Mouse (Mus musculus): Measurements from ENCODE around the gene Ccl28. TPM values are rescaled to one million over a fixed set of nuclear protein-coding genes. Genes with fewer than 3 reads are reported as not detected.
"Not testable (repeated sequence)": the region's sequence is repeated elsewhere in the genome, so short reads cannot be mapped to it uniquely, and the experiment has no call there.

Gene Ccl28
- polyA plus RNA-seq, 1 experiment from 2014 or later = 0.44 TPM

DNA sequence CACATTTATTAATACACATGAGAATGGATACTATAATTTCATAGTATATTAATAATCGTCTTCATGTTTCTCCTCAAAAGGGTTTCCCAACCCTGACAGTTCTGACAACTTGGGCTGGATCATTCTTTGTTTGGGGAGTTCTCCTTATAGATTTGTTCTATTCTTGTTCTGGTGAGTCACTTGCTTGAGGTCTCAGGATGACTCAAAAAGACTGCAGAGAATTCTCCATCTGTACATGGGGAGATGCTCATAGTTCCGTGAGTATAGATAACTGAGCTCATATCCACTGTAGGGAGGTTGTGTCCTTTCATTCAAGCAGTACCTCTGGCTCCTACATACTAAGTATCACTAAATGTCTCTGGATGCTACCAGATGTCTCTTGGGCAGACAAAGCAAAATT, 31.1 kb downstream of the Ccl28 start:
- WGBS = 90% methylated on average over 2 of the region's 2 CpGs
- no peak overlapping the region for H3K9ac ChIP-seq
- no peak for ATAC-seq
- no peaks in the 10 kb centered on the region for H3K9me3 ChIP-seq (replicated peaks)
- H3K27ac ChIP-seq = no peak overlapping the region
- H3K4me3 ChIP-seq = no peak overlapping the region
- H3K27me3 ChIP-seq = no peaks in the 10 kb centered on the region
- no peaks in the 10 kb centered on the region for H3K36me3 ChIP-seq (ENCODE audit: poor library complexity, severe bottlenecking)
- no peak overlapping the region for H3K4me2 ChIP-seq
- no peaks in the 10 kb centered on the region for H3K4me1 ChIP-seq

- no peak overlapping the region for H3K4me2 ChIP-seq
- no peak overlapping the region for H3K9ac ChIP-seq
- 85% methylated on average over 2 of the region's 2 CpGs for WGBS
- H3K27ac ChIP-seq = no peak overlapping the region
- H3K4me1 ChIP-seq = no peaks in the 10 kb centered on the region
- ATAC-seq = no peak
- H3K36me3 ChIP-seq (ENCODE audit: poor library complexity, severe bottlenecking) = no peaks in the 10 kb centered on the region
- no peak overlapping the region for H3K4me3 ChIP-seq
- H3K27me3 ChIP-seq = no peaks in the 10 kb centered on the region
- no peaks in the 10 kb centered on the region for H3K9me3 ChIP-seq (replicated peaks)
These were observed 32.6 kb downstream of the Ccl28 start for GRCm38 (mm10) chr13:119656246-119656645.

GRCm38 (mm10) chr13:119656846-119657416, 33.3 kb downstream of the Ccl28 start:
- Histone ChIP-seq H3K27me3 (no peaks in the 10 kb centered on the region), H3K9me3 (replicated peaks) (no peaks in the 10 kb centered on the region), H3K4me2 (no peak overlapping the region), H3K9ac (no peak overlapping the region), H3K4me3 (no peak overlapping the region), H3K36me3 (ENCODE audit: poor library complexity, severe bottlenecking) (no peaks in the 10 kb centered on the region), H3K4me1 (no peaks in the 10 kb centered on the region), H3K27ac (no peak overlapping the region)
- no peak for ATAC-seq
- 87% methylated on average over 6 of the region's 6 CpGs for WGBS

GRCm38 (mm10) chr13:119661420-119661819, 37.8 kb downstream of the Ccl28 start:
- H3K9ac ChIP-seq; H3K4me3 ChIP-seq; H3K4me2 ChIP-seq; H3K9me3 ChIP-seq (replicated peaks); H3K27ac ChIP-seq; H3K4me1 ChIP-seq; H3K36me3 ChIP-seq (ENCODE audit: poor library complexity, severe bottlenecking); ATAC-seq; H3K27me3 ChIP-seq: not testable (repeated sequence)
- WGBS = 67% methylated on average over 7 of the region's 9 CpGs

DNA sequence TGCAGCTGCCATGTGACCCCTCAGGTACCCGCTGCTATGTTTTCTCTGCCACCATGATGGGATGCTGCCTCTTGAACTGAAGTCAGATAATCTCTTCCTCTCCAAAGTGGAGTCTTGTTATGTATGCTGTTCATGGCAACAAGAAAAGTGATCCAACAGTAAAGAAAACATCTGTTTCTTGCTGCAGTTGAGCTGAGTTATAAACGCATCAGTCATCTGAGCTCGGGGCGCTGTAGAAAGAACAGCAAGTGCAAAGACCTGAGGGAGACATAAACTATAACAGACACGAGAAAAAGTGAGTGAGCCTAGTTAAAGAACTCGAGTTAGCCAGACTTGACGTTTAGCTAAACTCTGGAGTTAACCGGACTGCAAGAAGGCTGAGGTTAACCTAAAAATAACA, 55.2 kb downstream of the Ccl28 start:
- Histone ChIP-seq H3K27ac (no peak overlapping the region), H3K36me3 (ENCODE audit: poor library complexity, severe bottlenecking) (no peaks in the 10 kb centered on the region), H3K9me3 (replicated peaks) (no peaks in the 10 kb centered on the region), H3K4me1 (no peaks in the 10 kb centered on the region), H3K9ac (no peak overlapping the region), H3K4me3 (no peak overlapping the region), H3K4me2 (no peak overlapping the region), H3K27me3 (no peaks in the 10 kb centered on the region)
- WGBS = 89% methylated on average over 8 of the region's 8 CpGs
- no peak for ATAC-seq

DNA sequence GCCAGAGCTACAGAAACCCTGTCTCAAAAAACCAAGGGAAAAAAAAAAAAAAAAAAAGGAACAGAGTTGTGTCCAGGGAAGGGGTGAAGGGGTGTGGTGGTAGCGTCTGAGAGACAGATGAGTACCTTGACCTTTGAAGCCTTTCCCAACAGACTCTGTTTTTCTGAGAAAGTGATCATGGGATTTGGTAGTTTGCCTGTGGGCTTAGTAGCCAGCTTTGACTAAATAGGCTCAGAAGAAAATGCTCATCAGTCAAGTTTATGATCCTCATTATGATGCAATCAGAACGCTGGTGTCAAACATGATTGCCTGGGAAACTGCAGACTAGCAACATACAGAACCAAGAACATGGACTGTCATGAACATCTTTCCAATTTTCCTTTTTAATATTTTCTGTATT, 56.1 kb downstream of the Ccl28 start:
- Histone ChIP-seq H3K9ac (no peak overlapping the region), H3K4me2 (no peak overlapping the region), H3K4me1 (no peaks in the 10 kb centered on the region), H3K36me3 (ENCODE audit: poor library complexity, severe bottlenecking) (no peaks in the 10 kb centered on the region), H3K27ac (no peak overlapping the region), H3K27me3 (no peaks in the 10 kb centered on the region), H3K4me3 (no peak overlapping the region), H3K9me3 (replicated peaks) (no peaks in the 10 kb centered on the region)
- no peak for ATAC-seq
- 83% methylated on average over 2 of the region's 2 CpGs for WGBS

GRCm38 (mm10) chr13:119681161-119681560, 57.5 kb downstream of the Ccl28 start:
- H3K36me3 ChIP-seq (ENCODE audit: poor library complexity, severe bottlenecking) = no peaks in the 10 kb centered on the region
- WGBS = 70% methylated on average over 3 of the region's 3 CpGs
- no peak overlapping the region for H3K4me2 ChIP-seq
- H3K9ac ChIP-seq = no peak overlapping the region
- no peaks in the 10 kb centered on the region for H3K27me3 ChIP-seq
- no peak overlapping the region for H3K4me3 ChIP-seq
- ATAC-seq = no peak
- no peak overlapping the region for H3K27ac ChIP-seq
- no peaks in the 10 kb centered on the region for H3K9me3 ChIP-seq (replicated peaks)
- H3K4me1 ChIP-seq = no peaks in the 10 kb centered on the region

DNA sequence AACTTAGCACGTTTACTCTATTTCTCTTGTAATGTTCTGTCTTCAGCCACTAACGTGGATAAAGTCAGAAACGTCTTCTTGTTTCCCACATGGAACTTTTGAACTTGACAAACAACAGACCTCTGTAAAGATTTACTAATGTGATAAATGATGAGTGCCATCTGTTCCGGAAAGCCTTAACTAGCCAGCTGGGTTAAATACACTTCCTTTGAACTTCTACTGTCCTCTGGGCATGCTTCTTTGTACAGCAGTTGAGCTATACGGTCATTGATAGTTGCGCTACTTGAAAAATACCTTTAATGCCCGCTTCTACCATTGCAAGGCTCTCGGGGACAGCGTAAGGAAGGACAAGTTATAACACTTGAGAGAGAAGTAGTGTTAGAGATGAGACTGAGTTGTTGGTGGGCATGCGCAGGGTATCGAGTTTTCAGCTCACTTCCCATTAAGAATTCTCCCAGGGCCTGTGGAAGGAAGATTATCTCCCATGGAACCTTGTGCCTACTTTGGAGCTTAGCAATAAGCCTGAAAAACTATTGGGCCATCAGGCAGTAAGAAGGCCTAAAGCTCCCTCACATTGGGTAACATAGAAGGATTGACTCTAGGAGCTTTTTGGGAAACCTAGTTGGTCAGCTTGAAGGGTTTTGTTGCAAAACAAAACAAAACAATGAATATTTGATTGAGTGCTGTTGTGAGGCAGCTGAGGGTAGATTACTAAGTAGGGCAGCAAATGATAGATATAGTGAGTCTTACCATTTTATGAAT, 61.0 kb downstream of the Ccl28 start:
- Histone ChIP-seq H3K4me2 (no peak overlapping the region), H3K4me1 (peaks cover 9% of the 10 kb centered on the region), H3K9ac (no peak overlapping the region), H3K27ac (no peak overlapping the region), H3K4me3 (no peak overlapping the region), H3K36me3 (ENCODE audit: poor library complexity, severe bottlenecking) (no peaks in the 10 kb centered on the region), H3K27me3 (no peaks in the 10 kb centered on the region), H3K9me3 (replicated peaks) (no peaks in the 10 kb centered on the region)
- ATAC-seq = no peak
- WGBS = 90% methylated on average over 11 of the region's 11 CpGs

DNA sequence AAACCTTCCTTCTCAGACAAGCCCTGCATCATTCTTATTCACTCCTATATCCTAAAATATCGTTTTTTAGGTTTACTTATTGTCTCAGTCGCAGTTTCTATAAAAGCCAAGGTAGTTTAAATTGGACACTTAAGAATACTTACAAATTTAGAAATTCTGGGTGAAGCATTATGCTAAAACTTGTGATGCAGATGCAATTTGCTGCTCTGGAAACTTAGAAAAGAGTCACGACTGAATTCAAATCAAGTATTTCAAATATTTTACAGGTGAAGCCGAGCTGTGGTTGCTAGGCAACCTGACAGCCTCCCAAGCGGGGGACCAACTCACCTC, 66.1 kb downstream of the Ccl28 start:
- 3% methylated on average over 5 of the region's 5 CpGs for WGBS
- no peaks in the 10 kb centered on the region for H3K9me3 ChIP-seq (replicated peaks)
- H3K4me1 ChIP-seq = peaks cover 41% of the 10 kb centered on the region
- peaks cover 5% of the 10 kb centered on the region; the same call in 1 of the 2 replicates for H3K36me3 ChIP-seq (ENCODE audit: poor library complexity, severe bottlenecking)
- H3K4me2 ChIP-seq = peak overlapping the region; percentile 54
- H3K27ac ChIP-seq = peak overlapping the region; percentile 83; the same call in 1 of the 2 replicates
- no peaks in the 10 kb centered on the region for H3K27me3 ChIP-seq
- H3K4me3 ChIP-seq = peak overlapping the region; percentile 87
- no peak for ATAC-seq
- peak overlapping the region; percentile 34; the same call in 1 of the 2 replicates for H3K9ac ChIP-seq

DNA sequence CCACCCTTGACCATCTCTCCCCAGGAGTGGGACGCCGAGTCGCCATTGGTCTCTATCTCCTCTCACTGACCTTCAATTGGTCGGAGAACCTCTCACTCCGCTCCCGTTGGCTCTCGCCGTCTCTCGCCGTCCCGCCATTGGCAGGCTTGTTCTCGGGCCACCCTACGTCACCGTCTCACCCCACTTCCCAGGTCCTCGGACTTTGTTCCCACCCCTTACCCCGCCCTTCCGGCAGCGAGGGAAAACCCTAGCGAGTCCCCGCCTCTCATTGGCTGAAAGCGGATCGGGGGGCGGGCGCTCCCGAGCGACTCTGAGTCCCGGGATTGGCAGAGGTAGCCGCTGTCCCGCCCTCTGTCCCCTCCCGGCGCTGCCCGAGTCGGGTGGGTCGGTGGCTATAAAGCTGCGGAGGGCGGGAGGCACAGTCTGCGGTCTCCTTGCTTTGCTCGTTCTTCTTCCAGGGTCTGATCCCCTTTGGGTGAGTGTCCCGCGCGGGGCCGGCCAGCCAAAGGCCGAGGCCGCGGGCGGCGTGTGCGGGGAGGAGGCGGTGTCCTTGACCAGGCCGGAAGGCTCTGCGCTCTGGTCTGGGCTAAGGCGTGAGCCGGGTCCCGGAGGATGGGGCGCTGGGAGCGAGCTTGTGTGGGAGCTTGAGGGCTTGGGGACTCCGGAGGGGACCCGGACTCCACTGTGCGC, 66.6 kb downstream of the Ccl28 start, which contains the start of gene Hmgcs1:
TSS of gene Hmgcs1 (plus strand) at position 341 of the 690 bp plus-strand sequence.
- ATAC-seq = peak; percentile 99
- H3K4me3 ChIP-seq = peak within 1 kb of the TSS; percentile 87
- WGBS = under 1% methylated on average over 57 of the region's 59 CpGs

GRCm38 (mm10) chr13:119690876-119691620, 67.4 kb downstream of the Ccl28 start:
- Histone ChIP-seq H3K36me3 (ENCODE audit: poor library complexity, severe bottlenecking) (peaks cover 13% of the 10 kb centered on the region; the same call in 1 of the 2 replicates), H3K27me3 (no peaks in the 10 kb centered on the region), H3K27ac (peak overlapping the region; percentile 98), H3K4me1 (peaks cover 52% of the 10 kb centered on the region), H3K9me3 (replicated peaks) (no peaks in the 10 kb centered on the region), H3K4me2 (peak overlapping the region; percentile 86), H3K9ac (peak overlapping the region; percentile 96), H3K4me3 (peak overlapping the region; percentile 87)
- WGBS = 3% methylated on average over 7 of the region's 7 CpGs
- ATAC-seq = no peak; the same call in 1 of the 2 replicates

More for the DNA sequence above, 66.6 kb downstream of the Ccl28 start, which contains the start of gene Hmgcs1:
- Histone ChIP-seq H3K36me3 (ENCODE audit: poor library complexity, severe bottlenecking) (peaks cover 8% of the 10 kb centered on the region; the same call in 1 of the 2 replicates), H3K4me2 (peak within 1 kb of the TSS; percentile 86), H3K9ac (peak within 1 kb of the TSS; percentile 96), H3K27ac (peak within 1 kb of the TSS; percentile 98), H3K4me1 (peaks cover 46% of the 10 kb centered on the region), H3K27me3 (no peaks in the 10 kb centered on the region), H3K9me3 (replicated peaks) (no peaks in the 10 kb centered on the region)

Measured in forebrain, embryonic 13.5 days (tissue).